Mouse (Mus musculus): ENCODE results near the gene Pcbp4. TPM values are rescaled to one million over a fixed set of nuclear protein-coding genes. Genes with fewer than 3 reads are reported as not detected.

Pcbp4 gene
- total RNA-seq, 2 experiments from 2014 or later: 0.89 to 6.6 TPM

Other genes starting within 250 kb of the Pcbp4 start
- not detected in 2 replicates for gene Tlr9, start 230.7 kb upstream of the Pcbp4 start, total RNA-seq (2014; fragmentation: Nextera tagmentation)
- not detected in 2 replicates for gene Tlr9, start 230.7 kb upstream of the Pcbp4 start, total RNA-seq (2017)
- 29.5 and 45.9 TPM in 2 replicates for gene Alas1, start 204.6 kb upstream of the Pcbp4 start, total RNA-seq (2014; fragmentation: Nextera tagmentation)
- gene Alas1, start 204.6 kb upstream of the Pcbp4 start, total RNA-seq (2017): 21.7 and 27.7 TPM in 2 replicates
- gene Poc1a, start 172.2 kb upstream of the Pcbp4 start, total RNA-seq (2014; fragmentation: Nextera tagmentation): 29.1 and 48.1 TPM in 2 replicates
- 28.1 and 40.0 TPM in 2 replicates for gene Poc1a, start 172.2 kb upstream of the Pcbp4 start, total RNA-seq (2017)
- 19.0 and 22.9 TPM in 2 replicates for gene Dusp7, start 84.7 kb upstream of the Pcbp4 start, total RNA-seq (2014; fragmentation: Nextera tagmentation)
- gene Dusp7, start 84.7 kb upstream of the Pcbp4 start, total RNA-seq (2017): 3.2 and 7.2 TPM in 2 replicates
- 3,119 and 3,478 TPM in 2 replicates for gene Rpl29, start 23.8 kb upstream of the Pcbp4 start, total RNA-seq (2014; fragmentation: Nextera tagmentation)
- gene Rpl29, start 23.8 kb upstream of the Pcbp4 start, total RNA-seq (2017): 1,796 and 2,125 TPM in 2 replicates
- gene Acy1, start 15.0 kb upstream of the Pcbp4 start, total RNA-seq (2014; fragmentation: Nextera tagmentation): 17.3 and 22.0 TPM in 2 replicates
- 20.9 and 22.4 TPM in 2 replicates for gene Acy1, start 15.0 kb upstream of the Pcbp4 start, total RNA-seq (2017)
- gene Abhd14b, start 5.8 kb upstream of the Pcbp4 start, total RNA-seq (2014; fragmentation: Nextera tagmentation): 11.9 and 14.9 TPM in 2 replicates
- gene Abhd14b, start 5.8 kb upstream of the Pcbp4 start, total RNA-seq (2017): 3.6 and 4.9 TPM in 2 replicates
- 40.5 and 56.0 TPM in 2 replicates for gene Abhd14a, start 5.6 kb upstream of the Pcbp4 start, total RNA-seq (2014; fragmentation: Nextera tagmentation)
- gene Abhd14a, start 5.6 kb upstream of the Pcbp4 start, total RNA-seq (2017): 18.6 and 31.0 TPM in 2 replicates
- gene Gpr62, start 12.6 kb downstream of the Pcbp4 start, total RNA-seq (2014; fragmentation: Nextera tagmentation): not detected in 2 replicates
- gene Gpr62, start 12.6 kb downstream of the Pcbp4 start, total RNA-seq (2017): not detected in 2 replicates
- gene Rrp9, start 22.7 kb downstream of the Pcbp4 start, total RNA-seq (2014; fragmentation: Nextera tagmentation): 57.3 and 80.8 TPM in 2 replicates
- gene Rrp9, start 22.7 kb downstream of the Pcbp4 start, total RNA-seq (2017): 80.0 and 82.4 TPM in 2 replicates
- 2.2 and 2.5 TPM in 2 replicates for gene Parp3, start 23.7 kb downstream of the Pcbp4 start, total RNA-seq (2014; fragmentation: Nextera tagmentation)
- gene Parp3, start 23.7 kb downstream of the Pcbp4 start, total RNA-seq (2017): 2.0 and 4.2 TPM in 2 replicates
- not detected in 2 replicates for gene Iqcf1, start 46.7 kb downstream of the Pcbp4 start, total RNA-seq (2014; fragmentation: Nextera tagmentation)
- gene Iqcf1, start 46.7 kb downstream of the Pcbp4 start, total RNA-seq (2017): not detected in 2 replicates
- gene Iqcf5, start 61.3 kb downstream of the Pcbp4 start, total RNA-seq (2014; fragmentation: Nextera tagmentation): not detected in 2 replicates
- not detected in 2 replicates for gene Iqcf5, start 61.3 kb downstream of the Pcbp4 start, total RNA-seq (2017)
- not detected in 2 replicates for gene Iqcf3, start 108.3 kb downstream of the Pcbp4 start, total RNA-seq (2014; fragmentation: Nextera tagmentation)
- gene Iqcf3, start 108.3 kb downstream of the Pcbp4 start, total RNA-seq (2017): not detected in 2 replicates
- not detected in 2 replicates for gene Iqcf4, start 117.7 kb downstream of the Pcbp4 start, total RNA-seq (2014; fragmentation: Nextera tagmentation)
- gene Iqcf4, start 117.7 kb downstream of the Pcbp4 start, total RNA-seq (2017): not detected in 2 replicates
- gene Iqcf6, start 173.3 kb downstream of the Pcbp4 start, total RNA-seq (2014; fragmentation: Nextera tagmentation): not detected in 2 replicates
- gene Iqcf6, start 173.3 kb downstream of the Pcbp4 start, total RNA-seq (2017): not detected in 2 replicates
- gene Grm2, start 202.8 kb downstream of the Pcbp4 start, total RNA-seq (2014; fragmentation: Nextera tagmentation): not detected in 2 replicates
- not detected in 2 replicates for gene Grm2, start 202.8 kb downstream of the Pcbp4 start, total RNA-seq (2017)
- gene Tex264, start 232.6 kb downstream of the Pcbp4 start, total RNA-seq (2014; fragmentation: Nextera tagmentation): 23.8 and 28.7 TPM in 2 replicates
- gene Tex264, start 232.6 kb downstream of the Pcbp4 start, total RNA-seq (2017): 20.9 and 24.1 TPM in 2 replicates